Mouse (Mus musculus): ENCODE measurements around the gene Mpc1. TPM values are rescaled to one million over a fixed set of nuclear protein-coding genes. Genes with fewer than 3 reads are reported as not detected.

The Mpc1 gene
- 100 to 1,000 TPM; 124 to 149 TPM for polyA plus RNA-seq (2017; shearing (Covaris generic))

GRCm38 (mm10) chr17:8282821-8283525 is at the start of gene Mpc1:
TSS of gene Mpc1 (plus strand) at chr17:8282904.

GRCm38 (mm10) chr17:8235743-8236142 is 47.0 kb upstream of the Mpc1 start, which contains the start of gene Ccr6:
TSS of gene Ccr6 (plus strand) at chr17:8236043.

GRCm38 (mm10) chr17:8310838-8311614 is 28.3 kb downstream of the Mpc1 start, which contains the start of gene Sft2d1:
TSS of gene Sft2d1 (plus strand) at chr17:8311102.

GRCm38 (mm10) chr17:8337159-8337558 is 54.5 kb downstream of the Mpc1 start, which contains the start of gene Prr18:
TSS of gene Prr18 (plus strand) at chr17:8337459.

Other genes starting within 250 kb of the Mpc1 start
- gene Gm49673, start 135.1 kb upstream of the Mpc1 start, polyA plus RNA-seq (2017; shearing (Covaris generic)), result under 1 TPM in 1 of 2 experiments, not detected in 1; 0.68 TPM
- 10 to 100 TPM; 46.3 to 75.5 TPM for gene Rnaset2a, start 134.8 kb upstream of the Mpc1 start, polyA plus RNA-seq (2017; shearing (Covaris generic))
- gene Fgfr1op, start 117.4 kb upstream of the Mpc1 start, polyA plus RNA-seq (2017; shearing (Covaris generic)), result 10 to 100 TPM; 16.1 to 18.9 TPM
- gene Ccr6, start 46.9 kb upstream of the Mpc1 start, polyA plus RNA-seq (2017; shearing (Covaris generic)), result 10 to 100 TPM in 1 of 2 experiments, 1 to 10 TPM in 1; 3.0 to 46.7 TPM
- 100 to 1,000 TPM; 176 to 213 TPM for gene Sft2d1, start 28.2 kb downstream of the Mpc1 start, polyA plus RNA-seq (2017; shearing (Covaris generic))
- gene Prr18, start 54.6 kb downstream of the Mpc1 start, polyA plus RNA-seq (2017; shearing (Covaris generic)), result under 1 TPM; 0.34 to 0.65 TPM
- gene T2, start 73.1 kb downstream of the Mpc1 start, polyA plus RNA-seq (2017; shearing (Covaris generic)), result 1 to 10 TPM in 1 of 2 experiments, under 1 TPM in 1; 0.51 to 1.1 TPM
- gene T, start 151.5 kb downstream of the Mpc1 start, polyA plus RNA-seq (2017; shearing (Covaris generic)), result not detected
- 1 to 10 TPM in 1 of 2 experiments, under 1 TPM in 1; 0.04 to 2.8 TPM for gene Pde10a, start 242.5 kb downstream of the Mpc1 start, polyA plus RNA-seq (2017; shearing (Covaris generic))

Measured in inflammation-experienced regulatory T-cells (primary cell).